Mouse (Mus musculus) limb, embryonic 12.5 days (tissue): ENCODE results near the gene Ap1b1. TPM values are rescaled to one million over a fixed set of nuclear protein-coding genes. Genes with fewer than 3 reads are reported as not detected.

Experiments used
- microRNA-seq: library from miRNA; unstranded; fragments of <30 nt; microRNA quantifications from one replicate; pipeline ENCODE4, GENCODE M21; 2017
- polyA plus RNA-seq: library from polyadenylated mRNA; unstranded; fragments of >200 nt; fragmentation: Nextera tagmentation; extraction: Ambion mirVana; gene quantifications from 2 replicates; pipeline ENCODE4 v1.2.1, GENCODE M21; 2016

Ap1b1 gene
- polyA plus RNA-seq, 1 experiment from 2014 or later: 48.8 TPM

Small RNA genes within 50 kb of the gene (microRNA-seq; reads per million reads assigned to microRNA genes)
- gene Gm47296: not detected

Other genes with a start within 250 kb of the Ap1b1 start
- gene Cabp7, start 240.0 kb upstream of the Ap1b1 start, polyA plus RNA-seq: 0.08 TPM in 2 replicates
- 59.8 and 68.0 TPM in 2 replicates for gene Nf2, start 137.3 kb upstream of the Ap1b1 start, polyA plus RNA-seq
- gene Nipsnap1, start 112.9 kb upstream of the Ap1b1 start, polyA plus RNA-seq: 85.8 and 87.1 TPM in 2 replicates
- 40.3 and 44.3 TPM in 2 replicates for gene Thoc5, start 91.5 kb upstream of the Ap1b1 start, polyA plus RNA-seq
- gene Nefh, start 38.8 kb upstream of the Ap1b1 start, polyA plus RNA-seq: 0.19 and 0.27 TPM in 2 replicates
- 2.8 and 3.2 TPM in 2 replicates for gene Rasl10a, start 71.3 kb downstream of the Ap1b1 start, polyA plus RNA-seq
- 40.5 and 44.9 TPM in 2 replicates for gene Gas2l1, start 78.5 kb downstream of the Ap1b1 start, polyA plus RNA-seq
- 23.2 and 24.8 TPM in 2 replicates for gene Rhbdd3, start 112.1 kb downstream of the Ap1b1 start, polyA plus RNA-seq
- 1,006 and 1,007 TPM in 2 replicates for gene Ewsr1, start 112.4 kb downstream of the Ap1b1 start, polyA plus RNA-seq
- 16.4 and 18.2 TPM in 2 replicates for gene Emid1, start 165.4 kb downstream of the Ap1b1 start, polyA plus RNA-seq